Mouse (Mus musculus) embryonic fibroblast, embryonic 13.5 days (primary cell): ENCODE results near the gene Aunip. TPM values are rescaled to one million over a fixed set of nuclear protein-coding genes. Genes with fewer than 3 reads are reported as not detected.
"Not testable (repeated sequence)": the region's sequence is repeated elsewhere in the genome, so short reads cannot be mapped to it uniquely, and the experiment has no call there.

Source experiments
- H3K27ac ChIP-seq: 2 replicates; pipeline ENCODE4 v1.5.1; 2012; ENCODE audit warnings: low read length, control low read depth, inconsistent platforms; ENCODE audit not compliant: insufficient read depth
- H3K4me1 ChIP-seq: 2 replicates; pipeline ENCODE4 v1.6.1; 2011; ENCODE audit warnings: low read length; ENCODE audit not compliant: control insufficient read depth, insufficient read depth
- H3K4me3 ChIP-seq: 2 replicates; pipeline ENCODE4 v1.5.1; 2011; ENCODE audit warnings: mild to moderate bottlenecking, control low read depth, low read length; ENCODE audit not compliant: insufficient read depth
- CTCF ChIP-seq: IDR thresholded peaks from 2 replicates; pipeline ENCODE4 v1.5.1; 2011; ENCODE audit warnings: mild to moderate bottlenecking, control low read depth, low read length, moderate library complexity, borderline replicate concordance; ENCODE audit not compliant: insufficient read depth
- POLR2A ChIP-seq: IDR thresholded peaks from 2 replicates; pipeline ENCODE4 v1.6.1; 2011; ENCODE audit warnings: low read depth, mild to moderate bottlenecking, control low read depth, low read length, moderate library complexity
- polyA plus RNA-seq: library from polyadenylated mRNA; stranded (reverse); fragments of >200 nt; gene quantifications from 2 replicates; pipeline ENCODE4 v1.2.4, GENCODE M21; 2011; ENCODE audit warnings: low read depth; ENCODE audit not compliant: missing spikeins, insufficient read length

Aunip gene
- polyA plus RNA-seq, 1 experiment = 9.7 TPM

GRCm38 (mm10) chr4:134497223-134497622, 13.6 kb upstream of the Aunip start:
- Histone ChIP-seq H3K27ac (no peak overlapping the region), H3K4me3 (peak overlapping the region; percentile 37), H3K4me1 (0 out of 2 replicates have a peak, but pooled peaks cover 2% of the 10 kb centered on the region)
- TF ChIP-seq CTCF (no peak), POLR2A (no peak)

- Histone ChIP-seq H3K4me1 (0 out of 2 replicates have a peak, but pooled peaks cover 2% of the 10 kb centered on the region), H3K4me3 (no peak overlapping the region), H3K27ac (no peak overlapping the region)
- TF ChIP-seq CTCF = no peak
- no peak for TF ChIP-seq POLR2A
Observed at GRCm38 (mm10) chr4:134497986-134498731, 12.6 kb upstream of the Aunip start.

GRCm38 (mm10) chr4:134498983-134499382, 11.8 kb upstream of the Aunip start:
- not testable (repeated sequence) for H3K4me1 ChIP-seq, H3K4me3 ChIP-seq, H3K27ac ChIP-seq

- H3K27ac ChIP-seq = no peak overlapping the region
- H3K4me3 ChIP-seq = no peak overlapping the region
- TF ChIP-seq CTCF (no peak), POLR2A (no peak)
- H3K4me1 ChIP-seq = 0 out of 2 replicates have a peak, but pooled peaks cover 2% of the 10 kb centered on the region
Observed at GRCm38 (mm10) chr4:134501095-134501494, 9.7 kb upstream of the Aunip start.

GRCm38 (mm10) chr4:134503686-134504357, 7.0 kb upstream of the Aunip start:
- Histone ChIP-seq H3K27ac (no peak overlapping the region), H3K4me3 (no peak overlapping the region), H3K4me1 (no peaks in the 10 kb centered on the region)
- TF ChIP-seq CTCF (no peak), POLR2A (no peak)

- H3K4me1 ChIP-seq = no peaks in the 10 kb centered on the region
- no peak overlapping the region for H3K4me3 ChIP-seq
- TF ChIP-seq POLR2A = no peak
- TF ChIP-seq CTCF = no peak
- H3K27ac ChIP-seq = no peak overlapping the region
Observed at GRCm38 (mm10) chr4:134505303-134505789, 5.5 kb upstream of the Aunip start.

- Histone ChIP-seq H3K4me3 (no peak overlapping the region), H3K27ac (no peak overlapping the region), H3K4me1 (no peaks in the 10 kb centered on the region)
- no peak for TF ChIP-seq POLR2A
- TF ChIP-seq CTCF = no peak
Observed at GRCm38 (mm10) chr4:134505966-134506594, 4.7 kb upstream of the Aunip start.

GRCm38 (mm10) chr4:134506713-134507112, 4.1 kb upstream of the Aunip start:
- no peak for TF ChIP-seq CTCF
- no peak for TF ChIP-seq POLR2A
- no peak overlapping the region for H3K4me3 ChIP-seq
- no peaks in the 10 kb centered on the region for H3K4me1 ChIP-seq

GRCm38 (mm10) chr4:134510396-134510795, 403 bp upstream of the Aunip start:
- TF ChIP-seq POLR2A = no peak
- no peak for TF ChIP-seq CTCF
- Histone ChIP-seq H3K27ac (no peak overlapping the region), H3K4me3 (no peak overlapping the region), H3K4me1 (no peaks in the 10 kb centered on the region)

More at GRCm38 (mm10) chr4:134506713-134507112, 4.1 kb upstream of the Aunip start:
- no peak overlapping the region for H3K27ac ChIP-seq

- no peak for TF ChIP-seq POLR2A
- no peak for TF ChIP-seq CTCF
- H3K4me3 ChIP-seq = peak overlapping the region; percentile 32
- H3K27ac ChIP-seq = no peak overlapping the region
- H3K4me1 ChIP-seq = no peaks in the 10 kb centered on the region
Observed at GRCm38 (mm10) chr4:134511730-134512129, 931 bp downstream of the Aunip start.
